Mouse (Mus musculus) lung, embryonic 15.5 days (tissue): ENCODE data around the gene Arl8b. TPM values are rescaled to one million over a fixed set of nuclear protein-coding genes. Genes with fewer than 3 reads are reported as not detected.

Experiments used
- ATAC-seq: fragments of 200-750 bp; cut with Nextera tagmentation; 2 replicates; pipeline ENCODE4 v1.8.0; 2017; ENCODE audit warnings: moderate number of reproducible peaks, borderline replicate concordance; ENCODE audit not compliant: low FRiP score, low TSS enrichment; ENCODE audit errors: extremely low read depth
- H3K27ac ChIP-seq: fragments of 300-500 bp; sonication (generic); 2 replicates; pipeline ENCODE4 v1.5.1; 2015; ENCODE audit warnings: moderate library complexity, mild to moderate bottlenecking, inconsistent platforms
- H3K27me3 ChIP-seq: fragments of 300-500 bp; sonication (generic); 2 replicates; pipeline ENCODE4 v1.6.1; 2015; ENCODE audit warnings: inconsistent platforms
- H3K36me3 ChIP-seq: fragments of 300-500 bp; sonication (generic); 2 replicates; pipeline ENCODE4 v1.6.1; 2015; ENCODE audit warnings: inconsistent platforms
- H3K4me1 ChIP-seq: fragments of 300-500 bp; sonication (generic); 2 replicates; pipeline ENCODE4 v1.6.1; 2015; ENCODE audit warnings: inconsistent platforms
- H3K4me2 ChIP-seq: fragments of 300-500 bp; sonication (generic); 2 replicates; pipeline ENCODE4 v1.6.1; 2015; ENCODE audit warnings: inconsistent platforms, mild to moderate bottlenecking, moderate library complexity
- H3K4me3 ChIP-seq: fragments of 300-500 bp; sonication (generic); 2 replicates; pipeline ENCODE4 v1.5.1; 2015; ENCODE audit warnings: mild to moderate bottlenecking, inconsistent platforms
- H3K9ac ChIP-seq: fragments of 300-500 bp; sonication (generic); 2 replicates; pipeline ENCODE4 v1.6.1; 2015; ENCODE audit warnings: inconsistent platforms
- H3K9me3 ChIP-seq: fragments of 300-500 bp; sonication (generic); 2 replicates; pipeline ENCODE4 v1.6.1; 2016; ENCODE audit warnings: inconsistent platforms
- WGBS: fragments of 180-500 bp; shearing (Covaris S2); methylation state at CpG from one replicate; pipeline ENCODE4 v1.1.7; 2015; 5-methylcytosine and 5-hydroxymethylcytosine counted together
- polyA plus RNA-seq: library from polyadenylated mRNA; unstranded; fragments of >200 nt; fragmentation: Nextera tagmentation; extraction: Ambion mirVana; gene quantifications from 2 replicates; pipeline ENCODE4 v1.2.1, GENCODE M21; 2015

The Arl8b gene
- polyA plus RNA-seq = 75.0 and 79.2 TPM in 2 replicates

- H3K4me3 ChIP-seq = peak within 1 kb of the TSS; percentile 100
- WGBS = 8% methylated on average over 36 of the region's 36 CpGs
- H3K9ac ChIP-seq = peak within 1 kb of the TSS; percentile 99
- H3K27ac ChIP-seq = peak within 1 kb of the TSS; percentile 81
- peak within 1 kb of the TSS; percentile 69 for H3K4me2 ChIP-seq
- peaks cover 17% of the 10 kb centered on the region for H3K4me1 ChIP-seq
- ATAC-seq = peak; percentile 97
- H3K36me3 ChIP-seq = no peaks in the 10 kb centered on the region
- no peaks in the 10 kb centered on the region for H3K27me3 ChIP-seq
- no peaks in the 10 kb centered on the region for H3K9me3 ChIP-seq
These were observed at the start of gene Arl8b for GRCm38 (mm10) chr6:108782526-108783183. TSS of gene Arl8b (plus strand) at chr6:108783099.

- no peaks in the 10 kb centered on the region for H3K27me3 ChIP-seq
- H3K4me2 ChIP-seq = no peak overlapping the region
- no peaks in the 10 kb centered on the region for H3K4me1 ChIP-seq
- 49% methylated on average over 9 of the region's 9 CpGs for WGBS
- H3K9ac ChIP-seq = no peak overlapping the region
- H3K36me3 ChIP-seq = no peaks in the 10 kb centered on the region
- no peak overlapping the region for H3K4me3 ChIP-seq
- no peak overlapping the region for H3K27ac ChIP-seq
- no peak for ATAC-seq
- no peaks in the 10 kb centered on the region for H3K9me3 ChIP-seq
These were observed 46.8 kb upstream of the Arl8b start for GRCm38 (mm10) chr6:108735910-108736750.

GRCm38 (mm10) chr6:108738463-108739203 lies 44.3 kb upstream of the Arl8b start:
- no peak for ATAC-seq
- no peaks in the 10 kb centered on the region for H3K27me3 ChIP-seq
- no peaks in the 10 kb centered on the region for H3K36me3 ChIP-seq
- no peaks in the 10 kb centered on the region for H3K4me1 ChIP-seq
- WGBS = 68% methylated on average over 9 of the region's 9 CpGs
- no peak overlapping the region for H3K27ac ChIP-seq
- no peak overlapping the region for H3K4me2 ChIP-seq
- no peaks in the 10 kb centered on the region for H3K9me3 ChIP-seq
- no peak overlapping the region for H3K4me3 ChIP-seq
- no peak overlapping the region for H3K9ac ChIP-seq

GRCm38 (mm10) chr6:108740579-108740978 lies 42.3 kb upstream of the Arl8b start:
- no peak overlapping the region for H3K9ac ChIP-seq
- no peak overlapping the region for H3K27ac ChIP-seq
- H3K4me2 ChIP-seq = no peak overlapping the region
- H3K4me1 ChIP-seq = no peaks in the 10 kb centered on the region
- no peaks in the 10 kb centered on the region for H3K27me3 ChIP-seq
- H3K9me3 ChIP-seq = no peaks in the 10 kb centered on the region
- WGBS = 64% methylated on average over 4 of the region's 4 CpGs
- no peak overlapping the region for H3K4me3 ChIP-seq
- no peaks in the 10 kb centered on the region for H3K36me3 ChIP-seq
- no peak for ATAC-seq

GRCm38 (mm10) chr6:108743730-108744129 lies 39.2 kb upstream of the Arl8b start:
- H3K27me3 ChIP-seq = no peaks in the 10 kb centered on the region
- 78% methylated on average over 5 of the region's 5 CpGs for WGBS

GRCm38 (mm10) chr6:108751324-108751723 lies 31.6 kb upstream of the Arl8b start:
- no peak overlapping the region for H3K27ac ChIP-seq
- H3K4me2 ChIP-seq = no peak overlapping the region
- ATAC-seq = no peak
- 81% methylated on average over 7 of the region's 7 CpGs for WGBS
- H3K4me3 ChIP-seq = no peak overlapping the region
- no peak overlapping the region for H3K9ac ChIP-seq
- H3K36me3 ChIP-seq = no peaks in the 10 kb centered on the region
- H3K27me3 ChIP-seq = no peaks in the 10 kb centered on the region
- H3K4me1 ChIP-seq = no peaks in the 10 kb centered on the region
- no peaks in the 10 kb centered on the region for H3K9me3 ChIP-seq

More at GRCm38 (mm10) chr6:108743730-108744129, 39.2 kb upstream of the Arl8b start:
- Histone ChIP-seq H3K9ac (no peak overlapping the region), H3K9me3 (no peaks in the 10 kb centered on the region), H3K4me3 (no peak overlapping the region), H3K27ac (no peak overlapping the region), H3K36me3 (no peaks in the 10 kb centered on the region), H3K4me1 (no peaks in the 10 kb centered on the region), H3K4me2 (no peak overlapping the region)
- no peak for ATAC-seq

- Histone ChIP-seq H3K27me3 (no peaks in the 10 kb centered on the region), H3K4me2 (no peak overlapping the region), H3K9ac (no peak overlapping the region), H3K4me3 (no peak overlapping the region), H3K4me1 (no peaks in the 10 kb centered on the region), H3K27ac (no peak overlapping the region), H3K9me3 (no peaks in the 10 kb centered on the region), H3K36me3 (no peaks in the 10 kb centered on the region)
- no peak for ATAC-seq
- WGBS = 48% methylated on average over 5 of the region's 5 CpGs
These were observed 30.5 kb upstream of the Arl8b start for GRCm38 (mm10) chr6:108752395-108752794.

GRCm38 (mm10) chr6:108753536-108753935 lies 29.4 kb upstream of the Arl8b start:
- Histone ChIP-seq H3K27ac (no peak overlapping the region), H3K4me2 (no peak overlapping the region), H3K36me3 (no peaks in the 10 kb centered on the region), H3K9me3 (no peaks in the 10 kb centered on the region), H3K9ac (no peak overlapping the region), H3K4me1 (no peaks in the 10 kb centered on the region), H3K4me3 (no peak overlapping the region), H3K27me3 (no peaks in the 10 kb centered on the region)
- ATAC-seq = no peak
- WGBS = 85% methylated on average over 1 of the region's 1 CpGs

- H3K9me3 ChIP-seq = no peaks in the 10 kb centered on the region
- H3K4me1 ChIP-seq = no peaks in the 10 kb centered on the region
- 76% methylated on average over 1 of the region's 1 CpGs for WGBS
- H3K36me3 ChIP-seq = no peaks in the 10 kb centered on the region
- no peaks in the 10 kb centered on the region for H3K27me3 ChIP-seq
- ATAC-seq = no peak
- H3K9ac ChIP-seq = no peak overlapping the region
- no peak overlapping the region for H3K27ac ChIP-seq
- H3K4me3 ChIP-seq = no peak overlapping the region
- no peak overlapping the region for H3K4me2 ChIP-seq
These were observed 28.5 kb upstream of the Arl8b start for GRCm38 (mm10) chr6:108754376-108754775.

GRCm38 (mm10) chr6:108755936-108756335 lies 27.0 kb upstream of the Arl8b start:
- Histone ChIP-seq H3K4me3 (no peak overlapping the region), H3K27ac (no peak overlapping the region), H3K27me3 (no peaks in the 10 kb centered on the region), H3K9ac (no peak overlapping the region), H3K4me1 (no peaks in the 10 kb centered on the region), H3K9me3 (no peaks in the 10 kb centered on the region), H3K36me3 (no peaks in the 10 kb centered on the region), H3K4me2 (no peak overlapping the region)
- ATAC-seq = no peak
- WGBS = 85% methylated on average over 7 of the region's 7 CpGs

- Histone ChIP-seq H3K27ac (no peak overlapping the region), H3K4me2 (no peak overlapping the region), H3K4me3 (no peak overlapping the region), H3K9me3 (no peaks in the 10 kb centered on the region), H3K27me3 (no peaks in the 10 kb centered on the region), H3K9ac (no peak overlapping the region), H3K4me1 (no peaks in the 10 kb centered on the region), H3K36me3 (no peaks in the 10 kb centered on the region)
- 60% methylated on average over 10 of the region's 10 CpGs for WGBS
- no peak for ATAC-seq
These were observed 23.8 kb upstream of the Arl8b start for GRCm38 (mm10) chr6:108758997-108759697.
